ENCODE assay signal across 18 mouse cellular contexts in genomic region chr9:56100041-56100522, GRCm38 (mm10). TPM values are rescaled to one million over a fixed set of nuclear protein-coding genes. Genes with fewer than 3 reads are reported as not detected.
DNase-seq lines count a peak whose midpoint lies in the region; ATAC-seq and TF ChIP-seq lines count a peak whose summit lies in the region.
"Had no signal": no experiment of that assay in that cellular context is flagged by ENCODE, and none has a peak within 500 bp of the region (broad histone marks: within the 10 kb centered on the region; RNA-seq: fewer than 3 reads in every experiment).

No protein-coding gene starts in this region.

- no peak overlapping the region for H3K9ac ChIP-seq in forebrain, embryonic 12.5 days
- H3K9ac ChIP-seq: embryonic facial prominence, embryonic 12.5 days; kidney, embryonic 15.5 days; liver, embryonic 15.5 days had no signal

- peaks cover 81% of the 10 kb centered on the region for H3K4me1 ChIP-seq in bone marrow macrophage, adult 2 months (ENCODE audit: control insufficient read depth, insufficient read depth, low read length)
- H3K4me1 ChIP-seq in kidney, adult 2 months (ENCODE audit: control insufficient read depth, insufficient read depth, low read length), result no peaks in the 10 kb centered on the region
- no peaks in the 10 kb centered on the region for H3K4me1 ChIP-seq in forebrain, embryonic 12.5 days
- H3K4me1 ChIP-seq: embryonic facial prominence, embryonic 12.5 days; liver, embryonic 15.5 days had no signal

- no peak for TF ChIP-seq POLR2A in bone marrow macrophage, adult 2 months (IDR thresholded peaks at IDR 0.05; ENCODE audit: borderline replicate concordance, low read depth, low read length)
- no peak for TF ChIP-seq POLR2A in kidney, adult 2 months (IDR thresholded peaks at IDR 0.05; ENCODE audit: low read depth, low read length)

- H3K4me2 ChIP-seq in forebrain, embryonic 12.5 days, result no peak overlapping the region
- H3K4me2 ChIP-seq: embryonic facial prominence, embryonic 12.5 days; kidney, embryonic 15.5 days; liver, embryonic 15.5 days had no signal

- ATAC-seq in megakaryocyte progenitor cell, adult 5-6 weeks (replicated peaks; ENCODE audit: poor library complexity), result peak; percentile 59
- ATAC-seq in forebrain, embryonic 12.5 days (ENCODE audit: low FRiP score), result no peak
- ATAC-seq: hindbrain, postnatal 0 days had no signal

- H3K4me3 ChIP-seq in bone marrow macrophage, adult 2 months (ENCODE audit: insufficient read depth, low read length), result 0 out of 2 replicates have a peak overlapping the region, but pooled peaks have one; percentile 3
- no peak overlapping the region for H3K4me3 ChIP-seq in kidney, adult 2 months (ENCODE audit: insufficient read depth, low read depth, low read length)
- no peak overlapping the region for H3K4me3 ChIP-seq in forebrain, embryonic 12.5 days (replicated peaks)
- H3K4me3 ChIP-seq: embryonic facial prominence, embryonic 12.5 days; kidney, embryonic 15.5 days; liver, embryonic 15.5 days had no signal

- no peak for TF ChIP-seq CTCF in bone marrow macrophage, adult 2 months (IDR thresholded peaks at IDR 0.05; ENCODE audit: low read depth, low read length)
- TF ChIP-seq CTCF in kidney, adult 2 months (conservative IDR thresholded peaks at IDR 0.05; ENCODE audit: insufficient read depth, insufficient read length, low read depth, low read length), result no peak

- 82% methylated on average over 7 of the region's 7 CpGs for WGBS in kidney, adult 2 months
- WGBS in forebrain, embryonic 12.5 days, result 83% methylated on average over 7 of the region's 7 CpGs

- H3K36me3 ChIP-seq in kidney, adult 2 months (ENCODE audit: control insufficient read depth, insufficient read depth, low read length), result no peaks in the 10 kb centered on the region
- no peaks in the 10 kb centered on the region for H3K36me3 ChIP-seq in forebrain, embryonic 12.5 days (replicated peaks)
- H3K36me3 ChIP-seq: embryonic facial prominence, embryonic 12.5 days; G1E; kidney, embryonic 15.5 days; liver, embryonic 15.5 days had no signal

- peak overlapping the region; percentile 80 for H3K27ac ChIP-seq in bone marrow macrophage, adult 2 months (ENCODE audit: insufficient read depth, low read depth, low read length)
- no peak overlapping the region for H3K27ac ChIP-seq in kidney, adult 2 months (ENCODE audit: insufficient read depth, low read depth, low read length)
- no peak overlapping the region for H3K27ac ChIP-seq in forebrain, embryonic 12.5 days
- H3K27ac ChIP-seq: embryonic facial prominence, embryonic 12.5 days; hindbrain, postnatal 0 days; kidney, embryonic 15.5 days; liver, embryonic 15.5 days; stomach, postnatal 0 days had no signal

- no peaks in the 10 kb centered on the region for H3K9me3 ChIP-seq in forebrain, embryonic 12.5 days
- H3K9me3 ChIP-seq: embryonic facial prominence, embryonic 12.5 days; G1E; kidney, embryonic 15.5 days; liver, embryonic 15.5 days had no signal

- DNase-seq in 416B (ENCODE audit: low read depth), result peak; percentile 81
- DNase-seq in B cell, adult 2 months, result peak; percentile 53 to 59
- no peak for DNase-seq in kidney, adult 11 months
- DNase-seq in kidney, adult 2 months, result no peak
- DNase-seq: adrenal gland, postnatal 10 days; cerebellum, postnatal 14 days; gastrocnemius, postnatal 10 days; midbrain, embryonic 14.5 days; right cerebral cortex, postnatal 25 days had no signal

- H3K27me3 ChIP-seq in kidney, adult 2 months (replicated peaks; ENCODE audit: control insufficient read depth, insufficient read depth, low read length), result no peaks in the 10 kb centered on the region
- H3K27me3 ChIP-seq in forebrain, embryonic 12.5 days, result no peaks in the 10 kb centered on the region
- H3K27me3 ChIP-seq: embryonic facial prominence, embryonic 12.5 days; kidney, embryonic 15.5 days; liver, embryonic 15.5 days had no signal

RNA-seq across cellular contexts. Expression of gene Pstpip1, which starts 10.3 kb away (rescaled TPM):
- polyA plus RNA-seq in bone marrow macrophage, adult 2 months (2012; ENCODE audit: insufficient read depth, insufficient read length, missing spikeins), result 163 and 182 TPM in 2 replicates
- total RNA-seq in megakaryocyte progenitor cell, adult 5-6 weeks (2015), result 25.9 and 38.2 TPM in 2 replicates
- total RNA-seq in megakaryocyte progenitor cell, adult 5-6 weeks (2017), result 113 and 122 TPM in 2 replicates
- polyA plus RNA-seq in kidney, adult 2 months (2012; rRNA removed), result 1.5 and 3.3 TPM in 2 replicates
- polyA plus RNA-seq in forebrain, embryonic 12.5 days (2016; fragmentation: Nextera tagmentation; extraction: Ambion mirVana), result 0.54 and 0.59 TPM in 2 replicates
- total RNA-seq: G1E had no signal

RNA-seq across cellular contexts. Expression of gene Rcn2, which starts 58.4 kb away (rescaled TPM):
- polyA plus RNA-seq in bone marrow macrophage, adult 2 months (2012; ENCODE audit: insufficient read depth, insufficient read length, missing spikeins), result 36.9 and 41.2 TPM in 2 replicates
- total RNA-seq in megakaryocyte progenitor cell, adult 5-6 weeks (2015), result 52.7 and 60.6 TPM in 2 replicates
- 38.8 and 42.1 TPM in 2 replicates for total RNA-seq in megakaryocyte progenitor cell, adult 5-6 weeks (2017)
- 24.4 and 39.9 TPM in 2 replicates for polyA plus RNA-seq in kidney, adult 2 months (2012; rRNA removed)
- polyA plus RNA-seq in forebrain, embryonic 12.5 days (2016; fragmentation: Nextera tagmentation; extraction: Ambion mirVana), result 354 and 355 TPM in 2 replicates

Comparison
In these comparisons a context has a peak if more than half of its experiments do, and no peak if none do; other contexts are left out.
1. DNase-seq: peak in 416B (single experiment) and B cell, adult 2 months (2 of 2); none in kidney, adult 11 months (single experiment) and kidney, adult 2 months (single experiment).
2. RNA of gene Pstpip1, which starts 10.3 kb away (polyA plus RNA-seq): 163 to 182 TPM in bone marrow macrophage, adult 2 months; 1.5 to 3.3 TPM in kidney, adult 2 months and 0.54 to 0.59 TPM in forebrain, embryonic 12.5 days; every median in the first group is over 10 times any median in the second.